Mouse (Mus musculus): ENCODE measurements around the gene Tmem60. TPM values are rescaled to one million over a fixed set of nuclear protein-coding genes. Genes with fewer than 3 reads are reported as not detected.

Gene Tmem60
- 12.3 and 13.6 TPM in 2 replicates for polyA plus RNA-seq (2012; rRNA removed)

GRCm38 (mm10) chr5:20881915-20882800 lies at the start of gene Tmem60, which contains the start of gene Phtf2:
TSS of gene Tmem60 (plus strand) at chr5:20882191.
TSS of gene Phtf2 (minus strand) at chr5:20882124.
- peak; percentile 83 for DNase-seq (ENCODE audit: low read depth)

GRCm38 (mm10) chr5:20834399-20834798 lies 47.6 kb upstream of the Tmem60 start:
- no peak for DNase-seq (ENCODE audit: low read depth)

DNA sequence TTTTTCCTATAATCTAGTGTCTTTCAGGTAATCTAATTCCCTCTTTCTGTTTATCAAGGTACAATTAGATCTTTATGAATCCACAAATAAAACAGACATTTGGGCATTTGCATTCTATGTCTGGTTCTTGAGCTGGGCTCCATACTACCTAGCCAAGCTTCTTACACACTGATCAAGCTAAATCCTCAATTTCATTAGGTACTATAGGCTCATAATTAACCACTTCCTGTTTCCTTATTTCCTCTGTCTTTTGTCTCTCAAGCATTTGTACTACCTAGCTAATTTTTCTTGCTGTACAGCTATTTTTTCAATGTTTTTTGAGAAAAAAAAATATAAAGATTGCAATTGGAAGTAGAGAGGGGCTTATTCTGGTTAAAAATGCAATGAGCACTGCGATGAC lies 44.9 kb upstream of the Tmem60 start:
- DNase-seq (ENCODE audit: low read depth): no peak

- DNase-seq (ENCODE audit: low read depth): no peak
These were observed 38.6 kb upstream of the Tmem60 start for GRCm38 (mm10) chr5:20843405-20843804.

DNA sequence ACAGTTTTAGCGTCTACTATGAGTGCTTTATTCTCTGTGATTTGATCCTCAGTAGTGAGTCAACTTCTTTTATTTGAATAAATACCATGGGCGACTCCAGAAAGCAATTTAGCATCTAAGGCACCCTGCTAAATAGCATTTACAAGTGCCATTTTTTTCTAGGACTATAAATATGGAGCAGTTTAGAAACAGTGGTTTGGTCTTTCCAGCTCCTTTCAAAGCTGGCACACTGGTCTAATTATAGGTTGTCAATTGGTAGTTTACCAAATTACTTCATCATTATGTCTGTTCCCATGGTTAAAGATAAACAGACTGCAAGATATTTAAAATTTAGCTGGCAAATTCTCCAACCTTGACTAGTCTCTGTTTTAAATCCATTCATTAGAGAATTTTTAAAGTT lies 38.2 kb upstream of the Tmem60 start:
- no peak for DNase-seq (ENCODE audit: low read depth)

DNA sequence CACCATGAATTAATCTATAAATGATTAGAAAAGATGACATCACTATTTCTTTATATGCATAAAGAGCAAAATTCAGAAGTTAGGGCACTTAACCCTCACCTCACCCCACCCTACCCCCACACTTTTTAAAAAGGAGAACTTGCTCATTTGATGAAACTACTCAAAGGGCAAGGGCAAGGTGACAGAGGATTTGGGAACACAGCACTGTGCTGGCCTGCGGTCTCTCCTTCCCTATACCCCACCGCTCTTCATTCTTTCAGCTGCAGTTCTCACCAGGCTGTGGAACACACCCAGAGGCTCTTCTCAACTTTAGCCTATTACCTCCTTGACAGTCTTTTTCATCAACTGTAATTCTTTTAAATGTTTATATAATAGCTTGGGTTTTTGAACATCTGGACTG lies 35.0 kb upstream of the Tmem60 start:
- DNase-seq (ENCODE audit: low read depth): no peak

- DNase-seq (ENCODE audit: low read depth): no peak
These were observed 26.9 kb upstream of the Tmem60 start for GRCm38 (mm10) chr5:20855066-20855465.

DNA sequence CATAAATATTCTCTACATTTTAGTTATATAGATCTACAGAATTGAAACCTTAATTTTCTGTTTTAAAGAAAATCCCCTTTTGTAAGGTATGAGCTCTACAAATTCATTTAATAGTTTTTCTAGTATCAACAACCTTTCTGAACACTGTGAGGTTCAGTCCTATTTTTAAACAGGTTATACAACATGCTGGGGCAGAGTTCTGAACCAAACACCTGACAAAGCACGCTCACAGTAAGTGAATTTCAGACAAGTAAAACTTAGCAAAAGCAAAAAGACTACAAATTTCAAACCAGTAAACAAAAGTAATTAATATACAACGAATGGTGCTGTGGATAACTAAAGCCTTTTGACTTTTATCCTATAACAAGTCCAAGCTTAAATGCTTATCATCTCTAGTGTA lies 23.6 kb upstream of the Tmem60 start:
- DNase-seq (ENCODE audit: low read depth): no peak

GRCm38 (mm10) chr5:20860565-20860964 lies 21.4 kb upstream of the Tmem60 start:
- no peak for DNase-seq (ENCODE audit: low read depth)

DNA sequence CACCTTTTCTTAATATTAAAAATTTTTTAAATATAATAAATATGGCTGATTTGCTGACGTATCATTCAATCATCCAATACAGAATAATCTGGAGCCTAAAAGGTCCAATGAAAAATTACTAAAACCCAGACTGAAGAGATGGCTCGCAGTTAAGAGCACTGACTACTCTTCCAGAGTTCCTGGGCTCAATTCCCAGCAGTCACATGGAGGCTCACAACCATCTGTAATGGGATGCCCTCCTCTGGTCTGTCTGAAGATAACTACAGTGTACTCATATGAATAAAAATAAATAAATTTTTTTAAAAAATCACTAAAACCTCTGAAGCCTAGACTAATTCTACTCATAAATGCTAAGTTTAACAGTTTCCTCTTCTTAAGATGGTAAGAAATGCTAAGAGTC lies 20.1 kb upstream of the Tmem60 start:
- DNase-seq (ENCODE audit: low read depth): no peak

- no peak for DNase-seq (ENCODE audit: low read depth)
These were observed 17.6 kb upstream of the Tmem60 start for GRCm38 (mm10) chr5:20864216-20864969.

- no peak for DNase-seq (ENCODE audit: low read depth)
These were observed 16.7 kb upstream of the Tmem60 start for GRCm38 (mm10) chr5:20865193-20865755.

DNA sequence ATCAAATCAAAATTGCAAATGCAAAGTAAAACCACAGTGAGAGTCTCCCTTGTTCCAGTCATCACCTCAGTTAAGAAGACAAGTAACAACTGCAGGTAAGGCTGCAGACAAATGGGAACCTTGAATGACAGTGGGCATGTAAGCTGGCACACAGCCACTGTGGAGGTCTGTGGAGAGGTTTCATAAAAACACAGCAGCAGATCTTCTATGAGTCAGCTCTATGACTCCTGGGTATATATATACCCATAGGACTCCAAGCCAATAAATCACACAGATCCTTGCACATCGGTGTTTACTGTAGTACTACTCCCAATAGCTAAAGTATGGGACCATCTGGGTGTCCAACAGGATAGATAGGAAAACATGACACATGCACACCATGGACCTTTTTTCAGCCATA lies 8.8 kb upstream of the Tmem60 start:
- no peak for DNase-seq (ENCODE audit: low read depth)

- no peak for DNase-seq (ENCODE audit: low read depth)
These were observed 5.0 kb upstream of the Tmem60 start for GRCm38 (mm10) chr5:20876934-20877426.

GRCm38 (mm10) chr5:20880386-20880785 lies 1.6 kb upstream of the Tmem60 start:
- no peak for DNase-seq (ENCODE audit: low read depth)

DNA sequence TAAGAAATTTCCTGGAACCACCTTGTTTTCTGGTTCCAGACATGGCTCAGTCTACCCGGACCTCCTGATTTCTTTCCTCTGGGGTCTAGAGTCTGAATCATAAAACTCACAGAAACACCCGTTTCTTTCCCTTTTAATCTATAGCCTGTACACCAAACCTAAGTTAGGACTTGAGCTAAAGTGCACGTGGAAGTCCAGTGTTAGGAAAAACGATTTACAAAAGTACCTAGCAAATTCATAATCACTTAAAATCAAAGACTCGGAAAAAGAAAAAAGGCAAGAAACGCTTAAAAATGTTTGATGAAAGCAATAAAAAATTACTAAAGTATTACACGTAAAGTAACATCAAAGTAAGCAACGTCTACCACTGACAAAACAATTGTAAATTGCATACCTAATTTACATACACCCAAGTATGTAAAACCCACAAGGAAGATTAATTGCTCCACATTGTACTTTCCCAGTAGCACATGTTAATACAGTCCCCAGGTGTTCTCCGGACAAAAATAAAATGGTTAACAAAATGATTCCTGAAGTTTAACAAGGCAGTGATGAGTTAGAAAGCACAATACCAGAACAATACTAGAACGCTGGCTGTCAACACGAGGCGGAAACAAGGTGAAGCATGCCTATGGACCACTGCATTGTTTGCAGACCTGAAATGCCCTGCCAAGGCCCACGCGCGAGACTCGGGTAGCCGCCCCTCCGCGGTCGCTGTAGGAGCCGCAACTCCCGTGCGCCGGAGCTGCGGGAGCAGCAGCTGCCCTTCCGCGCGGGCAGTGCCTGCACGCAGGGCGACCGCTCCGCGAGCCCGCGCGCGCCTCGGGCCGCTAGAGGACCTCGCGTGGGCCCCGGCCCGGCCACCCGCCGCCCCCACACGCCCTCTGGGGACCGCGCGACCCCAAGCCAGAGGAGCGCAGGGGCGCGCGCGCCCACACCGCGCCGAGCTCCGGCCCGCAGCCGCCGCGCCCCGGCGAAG lies 905 bp upstream of the Tmem60 start:
- DNase-seq (ENCODE audit: low read depth): no peak

GRCm38 (mm10) chr5:20884036-20884620 lies 2.1 kb downstream of the Tmem60 start:
- DNase-seq (ENCODE audit: low read depth): no peak

GRCm38 (mm10) chr5:20897446-20898167 lies 15.6 kb downstream of the Tmem60 start:
- no peak for DNase-seq (ENCODE audit: low read depth)

- no peak for DNase-seq (ENCODE audit: low read depth)
These were observed 22.7 kb downstream of the Tmem60 start for GRCm38 (mm10) chr5:20904647-20905046.

DNA sequence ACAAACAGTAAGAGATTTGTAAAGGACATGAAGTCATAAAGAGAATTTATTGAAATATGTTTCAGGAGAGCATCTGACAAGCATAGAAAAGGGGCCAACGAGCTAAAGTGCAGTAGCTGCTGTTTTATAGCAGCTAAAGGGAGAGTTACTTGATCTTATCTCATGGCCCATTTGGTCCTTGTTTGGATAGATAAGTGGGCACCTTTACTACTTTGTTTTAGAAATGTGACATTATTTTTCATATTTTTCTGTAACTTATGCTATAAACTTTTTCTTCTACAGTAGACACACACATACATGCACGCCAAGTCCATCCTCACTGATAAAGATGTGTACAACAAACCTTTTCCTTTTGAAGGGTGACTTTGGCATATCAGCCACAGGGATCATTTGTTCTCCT lies 23.4 kb downstream of the Tmem60 start:
- DNase-seq (ENCODE audit: low read depth): no peak

Measured in gonadal fat pad, adult 2 months (tissue).